In the genomic region with DNA sequence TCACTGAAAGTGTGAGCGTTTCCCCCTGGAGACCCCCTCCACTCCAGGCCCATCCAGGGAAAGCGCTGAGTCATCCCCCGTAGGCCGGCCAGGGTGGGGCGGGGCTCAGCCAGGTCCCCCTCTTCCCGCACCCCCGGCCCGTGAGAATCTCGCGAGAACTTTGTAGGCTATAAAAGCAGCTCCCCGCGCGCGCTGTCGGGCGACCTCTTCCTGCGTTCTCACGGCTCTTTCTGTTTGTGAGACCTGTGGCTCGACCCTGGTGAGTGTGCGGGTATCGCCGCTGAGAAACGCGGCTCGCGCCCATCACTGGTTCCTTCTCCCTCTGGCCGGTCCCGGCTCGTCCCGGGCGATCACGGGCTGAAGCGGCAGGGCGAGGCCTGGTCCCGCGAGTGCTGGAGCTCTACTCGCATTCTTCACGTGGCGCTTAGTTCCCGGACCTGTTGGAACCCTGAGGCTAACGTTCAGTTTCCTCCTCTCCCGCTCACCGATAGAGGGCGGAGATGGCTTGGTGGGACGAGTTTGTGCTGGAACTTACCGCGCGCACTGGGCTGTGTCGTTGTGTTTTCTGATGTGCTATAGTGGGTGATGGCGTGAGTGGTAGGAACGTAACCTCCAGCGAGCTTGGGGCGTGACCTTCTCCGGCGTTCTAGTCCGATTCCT, we compare ENCODE assay signal across 8 mouse cellular contexts. TPM values are rescaled to one million over a fixed set of nuclear protein-coding genes. Genes with fewer than 3 reads are reported as not detected.
DNase-seq lines count a peak whose midpoint lies in the region; ATAC-seq and TF ChIP-seq lines count a peak whose summit lies in the region.

A gene (plus strand): TSS at position 143 of the 660 bp plus-strand sequence.

- no peaks in the 10 kb centered on the region for H3K4me1 ChIP-seq in ES-Bruce4 (ENCODE audit: control insufficient read depth, insufficient read depth, low read length)
- peaks cover 14% of the 10 kb centered on the region for H3K4me1 ChIP-seq in forebrain, embryonic 14.5 days (ENCODE audit: control insufficient read depth, insufficient read depth, low read length)
- peaks cover 18% of the 10 kb centered on the region for H3K4me1 ChIP-seq in neural tube, embryonic 15.5 days

- DNase-seq in forebrain, embryonic 14.5 days (ENCODE audit: low spot score) = peak; percentile 93
- peak; percentile 96 to 99 for DNase-seq in heart, postnatal 14 days
- peak; percentile 92 for DNase-seq in layer of hippocampus, adult 11-12 months (ENCODE audit: low spot score)
- DNase-seq in lung, adult 18-20 months = peak; percentile 94 to 96
- peak; percentile 96 for DNase-seq in testis, postnatal 14 days (ENCODE audit: low spot score)

- TF ChIP-seq EP300 in ES-Bruce4 (IDR thresholded peaks at IDR 0.05; ENCODE audit: insufficient read depth, low read depth, low read length) = peak; percentile 77

- H3K9me3 ChIP-seq in ES-Bruce4 (replicated peaks; ENCODE audit: control insufficient read depth, insufficient read depth, low read length, poor library complexity, severe bottlenecking) = no peaks in the 10 kb centered on the region
- H3K9me3 ChIP-seq in forebrain, embryonic 14.5 days (replicated peaks; ENCODE audit: control insufficient read depth, low read length) = no peaks in the 10 kb centered on the region
- no peaks in the 10 kb centered on the region for H3K9me3 ChIP-seq in neural tube, embryonic 15.5 days (replicated peaks)

- H3K27me3 ChIP-seq in ES-Bruce4 (ENCODE audit: control insufficient read depth, insufficient read depth, low read length, poor library complexity, severe bottlenecking) = no peaks in the 10 kb centered on the region
- H3K27me3 ChIP-seq in forebrain, embryonic 14.5 days (replicated peaks; ENCODE audit: control insufficient read depth, insufficient read depth, low read length) = no peaks in the 10 kb centered on the region
- H3K27me3 ChIP-seq in neural tube, embryonic 15.5 days (replicated peaks) = no peaks in the 10 kb centered on the region

- peak; percentile 86 for ATAC-seq in cerebellum, adult (ENCODE audit: insufficient number of reproducible peaks, low FRiP score, low TSS enrichment)
- ATAC-seq in forebrain, embryonic 14.5 days = peak; percentile 97
- peak; percentile 96 for ATAC-seq in neural tube, embryonic 15.5 days (ENCODE audit: low FRiP score)

- H3K4me3 ChIP-seq in ES-Bruce4 (ENCODE audit: low read depth, low read length) = peak within 1 kb of the TSS; percentile 100
- peak within 1 kb of the TSS; percentile 49 for H3K4me3 ChIP-seq in forebrain, embryonic 14.5 days (ENCODE audit: low read depth, low read length)
- H3K4me3 ChIP-seq in neural tube, embryonic 15.5 days (replicated peaks) = peak within 1 kb of the TSS; percentile 75

- H3K9ac ChIP-seq in ES-Bruce4 (ENCODE audit: low read depth, poor library complexity, severe bottlenecking) = peak within 1 kb of the TSS; percentile 62
- peak within 1 kb of the TSS; percentile 59 for H3K9ac ChIP-seq in forebrain, embryonic 14.5 days (ENCODE audit: low read length)
- peak within 1 kb of the TSS; percentile 68 for H3K9ac ChIP-seq in neural tube, embryonic 15.5 days (replicated peaks)

- intact Hi-C loops in heart, postnatal 14 days (cut with DNase I) = loop anchor here (5.0 kb wide), 2 partner anchors 33 to 128 kb away; a partner anchor contains a TSS

- TF ChIP-seq POLR2A in ES-Bruce4 (IDR thresholded peaks at IDR 0.05; ENCODE audit: insufficient read depth, low read length) = peak; percentile 98

- H3K36me3 ChIP-seq in ES-Bruce4 (ENCODE audit: control insufficient read depth, insufficient read depth, low read length, poor library complexity, severe bottlenecking) = peaks cover 41% of the 10 kb centered on the region
- peaks cover 13% of the 10 kb centered on the region; the same call in 1 of the 2 replicates for H3K36me3 ChIP-seq in forebrain, embryonic 14.5 days (ENCODE audit: control insufficient read depth, insufficient read depth, low read length)
- peaks cover 6% of the 10 kb centered on the region; the same call in 1 of the 2 replicates for H3K36me3 ChIP-seq in neural tube, embryonic 15.5 days

- peak within 1 kb of the TSS; percentile 97 for H3K27ac ChIP-seq in ES-Bruce4 (ENCODE audit: insufficient read depth, low read length)
- peak within 1 kb of the TSS; percentile 77 for H3K27ac ChIP-seq in forebrain, embryonic 14.5 days (ENCODE audit: low read depth, low read length)
- peak within 1 kb of the TSS; percentile 90 for H3K27ac ChIP-seq in neural tube, embryonic 15.5 days (replicated peaks)

- under 1% methylated on average over 56 of the region's 56 CpGs for WGBS in forebrain, embryonic 14.5 days
- under 1% methylated on average over 56 of the region's 56 CpGs for WGBS in neural tube, embryonic 15.5 days

- H3K4me2 ChIP-seq in forebrain, embryonic 14.5 days (ENCODE audit: low read length) = peak within 1 kb of the TSS; percentile 67
- peak within 1 kb of the TSS; percentile 77 for H3K4me2 ChIP-seq in neural tube, embryonic 15.5 days

- TF ChIP-seq CTCF in ES-Bruce4 (IDR thresholded peaks at IDR 0.05; ENCODE audit: low read depth, low read length) = peak; percentile 64

RNA-seq across cellular contexts. Expression of the gene that starts here (rescaled TPM):
- polyA plus RNA-seq in ES-Bruce4 (2011; ENCODE audit: insufficient read depth, insufficient read length, low read depth, missing spikeins) = 1,922 and 2,187 TPM in 2 replicates
- 561 and 632 TPM in 2 replicates for polyA plus RNA-seq in forebrain, embryonic 14.5 days (2014; fragmentation: Nextera tagmentation; extraction: Ambion mirVana)
- total RNA-seq in heart, postnatal 14 days (2021) = 100 to 1,000 TPM; 392 to 403 TPM
- polyA plus RNA-seq in neural tube, embryonic 15.5 days (2015; fragmentation: Nextera tagmentation; extraction: Ambion mirVana) = 443 and 606 TPM in 2 replicates

Comparison
In these comparisons a context has a peak if more than half of its experiments do, and no peak if none do; other contexts are left out.
1. Peak in every context shown above with its lines: DNase-seq, ATAC-seq, H3K4me3 ChIP-seq and H3K27ac ChIP-seq.
2. H3K4me3 ChIP-seq: peak in every context shown above with its lines; median percentile 100 in ES-Bruce4; 75 in neural tube, embryonic 15.5 days; 49 in forebrain, embryonic 14.5 days.